Mouse (Mus musculus) lung, postnatal 10 days (tissue): ENCODE measurements around the gene Arpc3.

Experiments used
- DNase-seq: peaks from one replicate; pipeline ENCODE4 v3.0.0; 2021

Arpc3 gene

DNA sequence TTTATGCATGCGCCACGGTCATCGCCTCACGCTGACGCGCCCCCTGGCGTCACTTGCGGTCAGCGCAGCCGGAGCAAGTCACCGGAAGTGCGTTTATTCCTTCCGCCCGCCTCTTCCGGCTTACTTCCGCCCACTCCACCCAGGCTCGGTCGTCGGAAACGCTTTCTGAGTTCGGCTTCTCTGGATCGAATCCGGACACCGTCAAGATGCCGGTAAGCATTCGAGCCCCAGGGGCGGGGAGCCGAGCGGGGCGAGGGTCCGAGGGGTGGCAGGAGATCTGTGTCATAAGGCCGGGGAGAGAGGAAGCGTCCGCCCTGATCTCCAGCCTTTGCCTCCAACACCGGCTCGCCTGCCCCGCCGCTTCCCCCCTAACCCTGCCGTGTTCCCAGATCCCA, at the start of gene Arpc3:
TSS of gene Arpc3 (plus strand) at position 93 of the 395 bp plus-strand sequence.
- DNase-seq: peak; percentile 95

DNA sequence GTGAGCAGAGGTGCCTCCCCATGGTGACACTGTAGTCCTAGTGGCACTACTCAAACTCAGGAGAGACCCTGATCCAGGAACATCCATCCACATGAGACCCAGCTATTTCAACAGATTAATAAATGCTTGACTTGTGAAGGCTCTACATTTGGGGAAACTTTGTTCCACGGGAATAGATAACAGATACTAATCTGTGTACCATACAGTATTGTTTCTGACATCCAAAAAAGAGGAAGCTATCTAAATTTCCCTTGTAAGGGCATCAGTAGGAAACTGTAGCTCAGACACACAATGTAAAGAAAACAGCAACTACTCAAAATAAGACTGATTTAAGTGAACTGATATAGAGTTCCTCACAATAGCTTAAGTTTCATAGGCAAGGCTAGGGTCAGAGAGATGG, 48.8 kb upstream of the Arpc3 start:
- no peak for DNase-seq

DNA sequence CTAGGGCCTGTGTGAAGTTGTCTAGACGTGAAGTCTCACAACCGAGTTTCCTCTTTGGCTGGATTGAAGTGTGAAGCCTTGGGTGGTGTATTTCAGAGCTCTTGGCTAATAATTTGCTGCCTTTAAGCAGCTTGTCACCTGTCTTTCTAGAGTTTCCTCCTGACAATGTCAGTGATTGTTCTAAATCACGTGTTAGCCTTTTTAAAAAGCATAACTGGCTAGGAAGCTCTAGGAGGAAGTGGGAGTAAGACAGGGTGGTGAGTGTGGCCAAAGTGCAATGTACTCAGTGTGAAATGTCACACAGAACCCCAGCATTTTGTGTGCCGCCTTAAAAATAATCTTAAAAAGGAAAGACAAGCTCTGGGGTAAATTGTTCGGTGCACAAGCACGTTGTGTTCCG, 47.9 kb upstream of the Arpc3 start:
- DNase-seq: no peak

DNA sequence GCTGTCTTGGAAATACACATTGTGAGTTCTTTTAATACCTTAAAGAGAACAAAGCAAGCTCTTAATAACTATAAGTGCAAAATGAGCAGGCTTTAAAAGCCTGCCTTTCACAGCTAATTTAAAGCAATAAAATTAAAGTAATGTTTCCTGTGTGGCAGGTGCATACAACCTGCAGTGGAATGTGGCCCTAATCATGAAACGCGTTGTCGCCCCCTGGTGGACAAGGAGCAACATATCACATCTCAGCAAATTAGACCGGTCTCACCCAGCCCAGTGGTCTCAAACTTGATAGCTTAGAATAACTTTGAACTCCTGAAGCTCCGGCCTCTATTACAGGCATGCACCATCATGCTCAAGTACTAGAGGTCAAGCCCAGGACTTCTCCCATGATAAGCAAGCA, 47.4 kb upstream of the Arpc3 start:
- DNase-seq: peak; percentile 77

- DNase-seq: no peak
These were observed 45.9 kb upstream of the Arpc3 start for GRCm38 (mm10) chr5:122345777-122346176.

DNA sequence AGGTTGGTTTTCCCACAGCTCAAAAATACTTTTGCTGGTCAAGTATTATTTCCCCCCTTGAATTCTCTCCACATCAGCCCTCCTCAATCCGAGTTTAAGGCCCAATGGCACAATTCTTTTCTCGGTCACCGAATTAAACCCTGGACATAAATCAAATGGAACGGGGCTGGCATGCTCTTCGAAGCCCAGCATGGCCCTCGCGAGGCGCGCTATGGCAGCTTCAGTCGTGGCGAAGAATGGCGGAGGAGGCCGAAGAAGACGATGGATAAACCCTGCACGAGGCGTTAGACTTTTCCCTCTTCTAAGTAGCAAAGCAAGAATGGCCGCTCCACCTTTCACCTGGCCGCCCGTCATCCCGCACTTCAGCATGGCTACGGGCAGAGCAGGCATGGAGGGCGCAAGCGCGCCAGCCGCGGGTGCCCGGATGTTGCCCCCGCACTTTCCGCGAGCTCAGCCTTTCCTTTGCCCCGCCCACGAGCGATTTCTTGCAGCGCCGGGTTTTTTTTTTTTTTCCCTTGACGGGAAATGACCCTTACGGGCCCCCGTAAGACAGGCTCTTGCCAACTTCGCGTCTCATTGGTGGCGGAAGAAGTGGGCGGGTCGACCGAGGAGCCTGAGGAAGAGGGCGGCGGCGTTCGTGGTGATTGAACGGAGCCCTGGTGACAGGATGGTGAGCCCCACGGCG, 37.7 kb upstream of the Arpc3 start, which contains the start of the genes Rad9b and Vps29:
TSS of gene Rad9b (minus strand) at position 427 of the 685 bp plus-strand sequence.
TSS of gene Vps29 (plus strand) at position 563 of the 685 bp plus-strand sequence.
- DNase-seq: peak; percentile 100

DNA sequence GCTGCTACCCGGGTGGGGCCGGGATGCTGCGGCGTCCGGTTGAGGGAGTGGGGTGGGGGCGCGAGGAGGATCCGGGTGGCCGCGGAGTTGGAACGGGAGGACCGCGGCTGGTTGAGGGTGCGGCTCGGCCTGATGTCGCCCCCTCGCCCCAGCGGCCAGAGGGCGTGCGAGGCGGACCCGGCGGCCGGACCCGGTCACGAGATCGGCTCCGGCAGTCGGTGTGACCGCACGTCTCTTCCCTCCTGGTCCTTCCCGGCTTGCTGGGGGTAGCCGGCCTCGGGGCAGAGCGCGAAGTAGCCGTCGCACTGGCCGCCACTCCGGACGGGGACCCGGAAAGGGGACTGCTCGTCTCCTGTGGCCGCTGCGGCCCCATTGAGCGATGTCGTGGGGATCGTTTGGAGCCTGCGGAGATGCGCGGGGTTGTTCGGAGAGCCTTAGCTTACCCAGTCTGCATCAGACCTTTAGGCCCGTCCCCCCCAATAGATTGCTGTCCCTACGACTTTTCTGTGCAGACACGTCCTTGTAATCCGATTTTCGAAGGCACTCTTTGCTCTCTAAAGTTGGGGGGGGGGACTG, 37.1 kb upstream of the Arpc3 start:
- no peak for DNase-seq

DNA sequence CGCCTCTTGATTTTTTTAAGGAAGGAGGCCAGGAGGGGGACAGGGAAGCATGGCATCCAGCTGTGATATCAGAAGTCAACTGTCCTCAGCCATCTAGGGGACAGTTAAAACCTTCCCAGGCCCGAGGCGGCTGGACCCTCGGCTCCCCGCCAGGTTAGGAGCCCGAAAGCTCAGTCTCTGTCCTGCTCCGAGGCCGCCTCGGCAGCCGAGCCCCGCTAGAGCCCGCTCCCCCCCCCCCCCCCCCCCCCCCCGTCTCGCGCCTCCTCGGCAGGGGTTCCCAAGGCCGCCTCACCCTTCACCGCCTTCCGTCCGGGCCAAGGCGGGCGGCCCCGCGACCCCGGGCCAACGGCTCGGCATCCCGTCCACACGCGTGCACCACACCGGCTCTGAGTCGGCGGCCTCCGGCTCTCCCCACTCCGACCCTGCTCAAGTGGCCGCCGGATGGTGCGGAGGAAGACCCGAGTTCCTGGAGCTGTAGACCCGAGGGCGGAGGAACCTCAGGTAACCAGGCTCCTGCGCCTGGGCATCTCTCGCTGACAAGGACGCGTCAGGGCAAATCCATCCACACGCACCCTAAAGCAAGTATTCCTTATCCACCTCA, 20.0 kb upstream of the Arpc3 start, which contains the start of gene Gpn3:
TSS of gene Gpn3 (plus strand) at position 286 of the 601 bp plus-strand sequence.
- peak; percentile 34 for DNase-seq

DNA sequence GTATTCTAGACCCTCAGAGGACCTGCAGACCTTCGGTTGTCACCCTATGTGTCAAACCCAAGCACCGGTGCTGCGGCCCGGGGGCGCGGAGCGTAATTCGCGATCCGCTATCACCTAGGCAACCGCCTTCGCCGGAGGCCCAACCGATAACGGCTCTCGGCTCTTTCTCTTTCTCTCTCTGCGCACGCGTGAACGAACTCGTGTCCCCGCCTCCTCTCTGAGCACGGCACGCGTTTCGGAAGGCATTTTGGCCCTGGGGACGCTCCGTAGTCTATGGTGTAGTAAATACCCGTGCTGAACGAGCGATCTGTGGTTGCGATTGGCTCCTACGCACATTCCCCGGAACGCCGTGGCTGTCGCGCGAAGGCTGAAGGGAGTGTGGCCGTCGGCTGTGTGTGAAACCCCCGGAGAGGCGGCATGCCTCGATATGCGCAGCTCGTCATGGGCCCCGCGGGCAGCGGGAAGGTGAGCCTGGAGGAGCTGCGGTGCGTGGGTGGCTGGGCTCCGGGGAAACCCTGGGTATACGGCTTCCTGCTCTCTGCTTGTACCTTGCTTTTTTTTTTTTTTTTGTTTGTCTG, 19.4 kb upstream of the Arpc3 start, which contains the start of gene Fam216a:
TSS of gene Fam216a (minus strand) at position 173 of the 578 bp plus-strand sequence.
- DNase-seq: peak; percentile 100

DNA sequence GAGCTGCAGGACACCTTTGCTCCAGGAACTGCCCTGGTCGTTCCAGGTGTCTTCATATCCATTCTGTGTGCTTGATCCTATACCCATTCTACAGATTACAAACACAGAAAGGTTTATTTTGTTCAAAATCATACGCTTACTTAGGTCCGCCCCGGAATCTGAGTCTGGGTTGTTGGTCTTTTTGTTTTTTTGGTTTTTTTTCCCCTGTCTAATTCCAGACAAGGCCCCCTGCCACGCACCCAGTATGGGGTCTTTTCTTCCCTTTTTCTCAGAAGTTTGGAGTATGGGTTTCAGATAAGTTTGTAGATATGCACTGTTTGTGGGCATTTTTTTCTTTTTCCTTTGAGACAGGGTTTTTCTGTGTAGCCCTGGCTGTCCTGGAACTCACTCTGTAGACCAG, 18.8 kb upstream of the Arpc3 start:
- DNase-seq: no peak

DNA sequence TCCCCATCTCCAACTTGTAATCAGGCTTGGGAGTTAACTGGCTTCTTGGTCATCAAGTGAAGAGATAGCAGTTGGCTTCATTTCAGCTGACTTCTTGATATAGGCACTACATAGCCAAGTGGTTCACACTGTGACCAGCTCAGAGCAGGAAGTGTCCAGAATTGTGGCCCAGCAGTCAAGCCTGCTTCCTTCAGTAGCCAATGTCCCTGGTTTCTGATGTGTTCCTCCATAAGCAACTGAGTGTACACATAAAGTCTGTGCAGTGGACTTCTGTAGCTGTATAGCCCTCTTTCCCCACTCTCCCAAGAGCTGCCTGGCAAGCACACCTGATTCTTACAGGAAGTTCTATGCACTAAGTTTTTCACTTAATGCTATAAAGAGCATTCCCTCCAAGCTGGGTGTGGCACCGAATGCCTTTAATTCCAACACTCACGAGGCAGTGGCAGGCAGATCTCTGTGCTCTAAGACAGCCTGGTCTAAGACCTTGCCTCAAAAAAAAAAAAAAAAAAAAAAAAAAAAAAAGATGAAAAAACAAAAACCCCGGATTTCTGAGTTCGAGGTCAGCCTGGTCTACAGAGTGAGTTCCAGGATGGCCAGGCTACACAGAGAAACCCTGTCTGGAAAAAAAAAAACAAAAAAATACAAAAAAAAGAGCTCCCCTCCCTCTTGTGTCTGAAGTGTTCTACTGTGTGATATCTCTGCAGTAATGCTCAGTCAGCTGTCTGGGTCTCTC, 14.4 kb upstream of the Arpc3 start:
- no peak for DNase-seq

- no peak for DNase-seq
These were observed 13.5 kb upstream of the Arpc3 start for GRCm38 (mm10) chr5:122378171-122378570.

GRCm38 (mm10) chr5:122379374-122380155, 12.1 kb upstream of the Arpc3 start:
- peak; percentile 82 for DNase-seq

DNA sequence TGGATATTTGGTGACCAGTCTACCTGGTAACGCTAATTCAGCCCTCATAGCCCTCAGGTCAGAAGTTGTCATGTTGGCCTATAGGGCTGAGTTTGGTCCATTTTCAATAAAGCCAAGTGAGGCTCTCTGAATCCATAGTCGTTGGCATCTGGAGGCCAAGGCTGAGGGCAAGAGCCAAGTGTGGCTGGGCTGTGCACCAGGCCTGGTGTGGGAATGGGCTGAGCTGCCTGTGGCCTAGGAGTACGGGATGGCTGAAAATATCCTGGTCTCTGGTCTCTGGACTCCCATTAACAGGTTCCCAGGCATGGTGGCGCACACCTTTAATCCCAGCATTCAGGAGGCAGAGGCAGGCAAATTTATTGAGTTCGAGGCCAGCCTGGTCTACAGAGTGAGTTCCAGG, 1.7 kb upstream of the Arpc3 start:
- no peak for DNase-seq

- no peak for DNase-seq
These were observed 1.0 kb upstream of the Arpc3 start for GRCm38 (mm10) chr5:122390671-122391070.

DNA sequence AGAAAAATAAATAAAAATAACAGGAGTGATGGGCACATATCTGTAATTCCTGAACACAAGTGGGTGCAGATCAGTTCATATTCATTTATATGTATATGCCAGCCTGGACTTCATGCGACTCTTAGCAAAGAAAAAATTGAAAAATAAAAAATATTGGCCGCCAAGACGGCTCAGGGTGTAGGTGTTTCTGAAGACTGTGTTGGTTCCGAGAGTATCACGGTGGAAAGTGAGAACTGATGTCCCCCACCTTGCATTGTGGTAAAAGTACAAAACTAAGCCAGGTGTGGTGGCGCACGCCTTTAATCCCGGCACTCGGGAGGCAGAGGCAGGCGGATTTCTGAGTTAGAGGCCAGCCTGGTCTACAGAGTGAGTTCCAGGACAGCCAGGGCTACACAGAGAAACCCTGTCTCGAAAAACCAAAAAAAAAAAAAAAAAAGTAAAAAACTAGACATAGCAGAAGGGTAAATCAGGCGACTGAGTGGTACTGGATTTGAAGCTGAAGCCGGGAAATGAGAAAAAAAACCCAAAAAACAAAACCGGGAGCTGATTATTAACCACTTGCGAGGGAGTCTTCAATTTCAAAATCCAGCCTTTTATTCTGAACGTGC, 396 bp upstream of the Arpc3 start:
- DNase-seq: no peak

DNA sequence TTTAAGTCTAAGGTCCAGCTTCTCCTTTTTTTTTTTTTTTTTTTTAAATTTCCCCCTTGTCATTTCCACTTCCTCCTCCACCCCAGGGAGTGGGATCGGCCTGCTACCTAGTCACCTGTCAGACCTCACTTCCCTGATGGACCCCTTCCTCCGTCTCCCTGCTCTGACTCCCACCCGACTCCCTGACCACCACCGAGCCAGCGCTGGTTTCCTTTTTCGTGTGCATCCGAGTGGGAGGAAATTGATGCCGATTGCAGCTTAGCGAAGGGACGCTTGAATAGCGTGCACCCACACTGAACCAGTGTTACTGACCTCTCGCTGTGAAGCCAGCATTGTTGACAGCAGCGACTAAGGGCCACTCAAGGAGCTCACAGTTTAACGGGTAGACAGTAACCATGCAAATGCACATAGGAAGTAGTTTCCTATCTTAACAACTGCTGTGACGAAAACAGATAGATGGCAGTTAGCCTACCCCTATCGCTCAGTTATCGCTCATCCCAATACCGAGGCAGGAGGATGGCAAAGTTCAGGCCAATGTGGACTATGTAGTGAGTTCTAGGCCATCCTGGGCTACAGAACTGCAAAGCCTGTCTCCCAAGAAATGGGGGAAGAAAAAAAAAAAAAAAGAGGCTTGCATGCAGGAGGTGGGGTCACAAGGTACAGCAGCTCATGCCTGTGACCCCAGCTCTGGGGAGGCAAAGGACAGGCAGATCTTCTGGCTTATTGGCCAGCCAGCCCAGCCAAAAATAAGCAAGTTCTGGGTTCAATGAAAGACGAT, 738 bp downstream of the Arpc3 start:
- DNase-seq: peak; percentile 30

GRCm38 (mm10) chr5:122393887-122394286, 2.2 kb downstream of the Arpc3 start:
- DNase-seq: peak; percentile 86

- DNase-seq: peak; percentile 84
These were observed 5.1 kb downstream of the Arpc3 start for GRCm38 (mm10) chr5:122396791-122397190.

DNA sequence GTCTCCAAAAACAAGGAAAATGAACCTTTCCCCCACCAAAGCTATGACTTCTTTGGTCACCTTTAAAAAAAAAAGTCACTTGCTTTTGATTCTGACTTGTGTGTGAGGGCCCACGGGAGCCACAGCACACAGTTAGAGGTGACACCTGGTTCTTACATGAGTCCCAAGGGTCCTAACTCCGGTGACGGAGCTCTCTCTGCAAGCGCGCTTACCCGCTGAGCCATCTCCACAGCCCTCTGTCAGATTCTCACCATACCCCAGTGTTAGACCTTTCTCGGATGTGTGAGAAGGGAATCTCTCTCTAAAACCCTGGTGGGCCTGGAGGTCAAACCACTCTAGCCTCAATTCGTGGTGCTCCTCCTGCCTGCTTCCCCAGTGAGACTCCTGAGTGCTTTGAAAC, 5.8 kb downstream of the Arpc3 start:
- no peak for DNase-seq

DNA sequence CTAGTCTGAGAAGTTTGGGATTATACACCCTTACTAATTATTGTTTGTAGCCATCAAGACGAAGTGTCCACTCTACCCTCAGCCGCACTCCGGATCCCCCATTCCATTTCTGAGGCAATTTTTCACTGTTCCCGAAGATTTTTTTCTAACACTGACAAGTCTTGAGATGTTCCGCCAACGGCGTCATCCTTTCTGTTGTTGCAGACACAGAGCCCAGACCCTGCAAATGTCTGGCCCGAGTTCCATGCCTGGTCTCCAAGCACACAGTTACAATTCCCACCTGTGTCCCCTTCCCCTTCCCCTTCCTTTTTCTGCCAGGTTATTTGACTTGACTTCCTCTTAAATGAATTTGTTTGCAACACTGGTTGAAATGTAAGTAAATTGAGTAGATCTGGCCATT, 8.2 kb downstream of the Arpc3 start:
- no peak for DNase-seq
